Mouse (Mus musculus) telencephalon, adult 2 months (tissue): ENCODE results near the gene Six5.
"Not testable (repeated sequence)": the region's sequence is repeated elsewhere in the genome, so short reads cannot be mapped to it uniquely, and the experiment has no call there.

Experiments
- DNase-seq: peaks from one replicate; pipeline ENCODE4 v3.0.0-alpha.2; 2011; ENCODE audit warnings: low read depth, low spot score

The Six5 gene

GRCm38 (mm10) chr7:19094471-19094825 is at the start of gene Six5:
Gene Six5 (plus strand): TSS chr7:19094594.
- DNase-seq: no peak

GRCm38 (mm10) chr7:19044616-19045015 is 49.8 kb upstream of the Six5 start:
- no peak for DNase-seq

- no peak for DNase-seq
These were observed 47.9 kb upstream of the Six5 start for GRCm38 (mm10) chr7:19046286-19047069.

GRCm38 (mm10) chr7:19048006-19048527 is 46.3 kb upstream of the Six5 start:
- no peak for DNase-seq

- DNase-seq: no peak
These were observed 45.1 kb upstream of the Six5 start for GRCm38 (mm10) chr7:19049252-19049651.

GRCm38 (mm10) chr7:19050172-19050571 is 44.2 kb upstream of the Six5 start:
- peak; percentile 34 for DNase-seq

GRCm38 (mm10) chr7:19051161-19051560 is 43.2 kb upstream of the Six5 start:
- no peak for DNase-seq

GRCm38 (mm10) chr7:19052345-19053135 is 41.9 kb upstream of the Six5 start:
- peak; percentile 83 for DNase-seq

- DNase-seq: no peak
These were observed 41.3 kb upstream of the Six5 start for GRCm38 (mm10) chr7:19053136-19053532.

GRCm38 (mm10) chr7:19054047-19054776 is 40.2 kb upstream of the Six5 start, which contains the start of gene Rsph6a:
Gene Rsph6a (plus strand): TSS chr7:19054690.
- no peak for DNase-seq

GRCm38 (mm10) chr7:19054777-19055076 is 39.7 kb upstream of the Six5 start:
- no peak for DNase-seq

- no peak for DNase-seq
These were observed 39.3 kb upstream of the Six5 start for GRCm38 (mm10) chr7:19055108-19055507.

- DNase-seq: no peak
These were observed 37.0 kb upstream of the Six5 start for GRCm38 (mm10) chr7:19057405-19057804.

GRCm38 (mm10) chr7:19065896-19066295 is 28.5 kb upstream of the Six5 start:
- no peak for DNase-seq

GRCm38 (mm10) chr7:19067063-19067462 is 27.3 kb upstream of the Six5 start:
- no peak for DNase-seq

- no peak for DNase-seq
These were observed 26.5 kb upstream of the Six5 start for GRCm38 (mm10) chr7:19067935-19068334.

- DNase-seq: no peak
These were observed 25.7 kb upstream of the Six5 start for GRCm38 (mm10) chr7:19068707-19069106.

- DNase-seq: no peak
These were observed 24.9 kb upstream of the Six5 start for GRCm38 (mm10) chr7:19069500-19069899.

- not testable (repeated sequence) for DNase-seq
These were observed 23.4 kb upstream of the Six5 start for GRCm38 (mm10) chr7:19071024-19071423.

GRCm38 (mm10) chr7:19073504-19073903 is 20.9 kb upstream of the Six5 start:
- no peak for DNase-seq

- no peak for DNase-seq
These were observed 19.9 kb upstream of the Six5 start for GRCm38 (mm10) chr7:19074494-19074893.

- no peak for DNase-seq
These were observed 19.2 kb upstream of the Six5 start for GRCm38 (mm10) chr7:19075231-19075630.
